Mouse (Mus musculus) cerebellum, adult 2 months (tissue): ENCODE measurements around the gene Hdac9.

Experiments
- CTCF ChIP-seq: fragments of 200-500 bp; IDR thresholded peaks from 2 replicates; pipeline ENCODE4 v1.5.1; 2011; ENCODE audit warnings: low read depth, mild to moderate bottlenecking, control low read depth, low read length, moderate library complexity, borderline replicate concordance; ENCODE audit not compliant: insufficient read depth
- POLR2A ChIP-seq: fragments of 200-500 bp; IDR thresholded peaks from 2 replicates; pipeline ENCODE4 v1.6.1; 2011; ENCODE audit warnings: low read length, control low read depth, borderline replicate concordance; ENCODE audit not compliant: insufficient read depth

DNA sequence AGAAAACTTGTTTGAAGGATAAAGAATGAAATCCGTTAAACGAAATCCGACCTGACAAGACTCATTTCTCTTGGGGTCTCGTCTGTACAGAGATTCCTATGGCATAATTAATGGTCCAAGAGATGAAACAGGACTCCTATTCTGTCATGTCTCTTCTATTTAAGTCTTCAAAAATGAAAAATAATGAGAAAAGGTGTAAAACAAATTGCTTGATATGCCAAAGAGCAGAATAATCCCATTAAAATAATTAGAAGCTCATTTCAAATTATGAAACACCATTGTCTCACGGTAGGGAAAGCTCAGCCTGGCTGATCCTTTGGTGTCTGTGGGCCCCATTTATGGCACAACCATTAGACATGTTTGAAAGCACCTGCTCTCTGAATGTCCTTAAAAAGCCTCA lies 142.8 kb downstream of the Hdac9 start:
- no peak for TF ChIP-seq CTCF
- no peak for TF ChIP-seq POLR2A
